Mouse (Mus musculus): ENCODE data around the gene Arpin. TPM values are rescaled to one million over a fixed set of nuclear protein-coding genes. Genes with fewer than 3 reads are reported as not detected.

Arpin gene
- polyA plus RNA-seq, 3 experiments from 2014 or later: 0.31 to 0.33 TPM; not detected in 1

DNA sequence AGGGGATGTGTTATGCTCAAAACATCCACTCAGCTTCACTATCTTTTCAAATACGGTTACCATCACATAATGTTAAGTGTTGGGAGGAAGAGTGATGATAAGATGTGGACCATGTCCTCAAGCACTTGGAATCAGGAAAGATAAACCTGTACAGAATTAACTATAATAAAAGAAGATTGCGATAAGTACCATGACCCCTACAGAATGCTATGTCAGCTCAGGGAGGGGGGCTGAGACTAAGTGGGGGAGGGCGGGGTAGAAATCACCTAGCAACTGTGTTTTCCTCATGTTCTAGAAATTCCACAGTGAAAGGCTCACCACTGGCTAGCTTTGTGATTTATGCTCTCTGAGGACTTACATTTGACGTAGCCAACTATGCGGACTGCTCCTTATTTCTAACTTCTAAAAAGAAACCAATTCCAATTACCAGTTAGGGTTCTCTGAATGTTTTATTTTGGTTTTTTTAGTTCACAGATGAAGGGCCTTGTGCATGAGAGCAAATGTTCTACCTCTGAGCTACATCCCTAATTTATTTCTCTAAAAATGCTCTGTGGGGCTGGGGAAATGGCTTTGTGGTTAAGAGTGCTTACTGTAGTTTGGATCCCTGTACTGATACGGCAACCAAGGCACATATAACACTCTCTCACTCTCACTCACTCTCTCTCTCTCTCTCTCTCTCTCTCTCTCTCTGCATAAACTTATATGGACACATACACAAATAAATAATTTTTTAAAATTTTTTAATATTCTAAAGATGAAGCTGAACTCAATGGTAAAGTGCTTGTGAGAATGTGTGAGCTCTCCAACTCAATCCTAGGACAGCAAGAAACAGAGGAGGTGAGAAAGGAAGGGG, 42.4 kb downstream of the Arpin start:
- ATAC-seq: no peak

GRCm38 (mm10) chr7:79890436-79891221, 44.5 kb downstream of the Arpin start:
- ATAC-seq: no peak

- no peak for ATAC-seq
These were observed 46.6 kb downstream of the Arpin start for GRCm38 (mm10) chr7:79888603-79889002.

- ATAC-seq: no peak
These were observed 51.4 kb downstream of the Arpin start for GRCm38 (mm10) chr7:79883613-79884334.

GRCm38 (mm10) chr7:79881901-79882300, 53.3 kb downstream of the Arpin start:
- no peak for ATAC-seq

- no peak for ATAC-seq
These were observed 54.2 kb downstream of the Arpin start for GRCm38 (mm10) chr7:79880998-79881397.

DNA sequence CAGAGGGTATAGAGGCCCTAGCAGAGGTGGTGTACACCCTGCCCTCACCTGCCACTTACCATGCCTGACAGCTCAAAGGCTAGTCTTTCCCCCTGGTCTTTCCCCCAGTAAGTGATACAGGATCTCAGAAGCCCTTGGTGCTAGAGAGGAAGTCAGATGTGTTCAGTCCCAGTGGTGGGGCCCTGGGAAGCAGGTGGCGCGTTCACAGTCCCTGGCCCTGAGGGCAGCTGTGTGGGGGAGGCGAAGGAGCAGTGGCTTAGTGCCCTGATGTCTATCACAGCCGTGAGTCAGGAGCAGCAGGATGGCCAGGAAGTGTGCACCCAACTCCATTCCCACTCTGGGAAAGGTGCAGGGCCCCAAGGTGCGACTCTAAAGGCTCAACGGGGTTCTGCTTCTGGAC, 55.1 kb downstream of the Arpin start:
- ATAC-seq: no peak

DNA sequence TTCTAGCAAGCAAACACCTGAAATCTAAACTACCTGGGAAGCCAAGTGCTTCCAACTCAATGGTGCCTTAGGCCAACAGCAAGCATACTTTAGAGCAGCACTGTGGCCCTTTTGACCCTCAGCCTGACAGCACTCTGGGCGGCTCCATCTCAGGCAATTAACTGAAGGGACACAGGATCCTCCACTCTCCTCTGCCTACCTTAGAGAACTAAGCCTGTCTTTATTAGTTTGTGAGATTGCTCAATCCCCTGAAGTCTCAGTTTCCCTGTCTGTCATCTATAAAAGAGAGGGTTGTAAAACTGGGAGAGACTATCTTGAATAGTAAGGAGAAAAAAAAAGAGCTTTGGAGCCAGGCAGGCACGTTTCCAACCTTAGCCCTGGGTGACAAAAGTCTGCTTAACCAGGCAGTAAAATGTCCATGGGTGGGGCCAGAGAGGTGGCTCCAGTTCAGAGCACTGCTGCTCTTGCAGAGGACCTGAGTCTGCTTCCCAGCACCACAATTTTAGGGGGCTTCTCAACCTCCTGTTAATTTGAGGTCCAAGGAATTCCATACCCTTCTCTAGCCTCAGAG, 56.6 kb downstream of the Arpin start:
- no peak for ATAC-seq

Other genes starting within 250 kb of the Arpin start
- under 1 TPM; 0.20 to 0.55 (median 0.31) TPM for gene Kif7, start 219.6 kb downstream of the Arpin start, polyA plus RNA-seq (2017; shearing (Covaris generic))
- under 1 TPM in 1 of 3 experiments, not detected in 2; 0.79 TPM for gene Plin1, start 202.5 kb downstream of the Arpin start, polyA plus RNA-seq (2017; shearing (Covaris generic))
- gene Pex11a, start 192.2 kb downstream of the Arpin start, polyA plus RNA-seq (2017; shearing (Covaris generic)): 1 to 10 TPM; 2.1 to 5.1 (median 3.1) TPM
- gene Wdr93, start 192.2 kb downstream of the Arpin start, polyA plus RNA-seq (2017; shearing (Covaris generic)): under 1 TPM in 1 of 3 experiments, not detected in 2; 0.25 TPM
- not detected for gene Mesp1, start 141.6 kb downstream of the Arpin start, polyA plus RNA-seq (2017; shearing (Covaris generic))
- gene Mesp2, start 124.6 kb downstream of the Arpin start, polyA plus RNA-seq (2017; shearing (Covaris generic)): under 1 TPM in 2 of 3 experiments, not detected in 1; 0.24 to 0.29 TPM
- under 1 TPM in 1 of 3 experiments, not detected in 2; 0.63 TPM for gene Anpep, start 74.3 kb downstream of the Arpin start, polyA plus RNA-seq (2017; shearing (Covaris generic))
- 10 to 100 TPM; 30.0 to 38.9 (median 32.7) TPM for gene Ap3s2, start 14.7 kb downstream of the Arpin start, polyA plus RNA-seq (2017; shearing (Covaris generic))
- gene Zfp710, start 89.5 kb upstream of the Arpin start, polyA plus RNA-seq (2017; shearing (Covaris generic)): 1 to 10 TPM; 1.8 to 5.1 (median 4.4) TPM
- gene Idh2, start 180.0 kb upstream of the Arpin start, polyA plus RNA-seq (2017; shearing (Covaris generic)): 10 to 100 TPM; 13.5 to 28.7 (median 20.3) TPM

Data from inflammation-experienced regulatory T-cells, adult 6 months (primary cell).